Mouse (Mus musculus): Measurements from ENCODE around the gene Nr0b2. TPM values are rescaled to one million over a fixed set of nuclear protein-coding genes. Genes with fewer than 3 reads are reported as not detected.

Gene Nr0b2
- total and polyA plus RNA-seq, 3 experiments, result 0.04 TPM; not detected in 2

DNA sequence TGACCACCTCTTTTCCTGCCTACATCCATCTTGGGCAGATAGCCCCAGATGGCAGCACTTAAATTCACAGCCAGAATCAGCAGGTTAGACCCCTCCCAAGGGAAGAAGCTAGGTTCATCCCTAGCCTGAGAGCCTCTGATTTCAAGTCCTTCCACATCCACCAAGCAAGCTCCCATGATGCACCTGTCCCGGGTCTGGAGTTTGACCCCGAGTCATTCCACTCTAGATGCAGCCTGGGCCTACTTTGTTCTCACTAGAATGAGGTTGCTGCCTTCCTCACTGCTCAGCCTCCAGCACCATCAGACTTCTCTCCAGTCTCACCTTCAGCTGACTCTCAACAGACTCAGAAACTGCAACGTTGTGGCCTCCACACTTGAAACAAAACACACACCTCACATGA is 17.1 kb upstream of the Nr0b2 start:
- H3K4me3 ChIP-seq (ENCODE audit: low read depth, low read length), result no peak overlapping the region
- no peaks in the 10 kb centered on the region for H3K9me3 ChIP-seq (replicated peaks)
- H3K27me3 ChIP-seq (ENCODE audit: insufficient read depth, low read length), result no peaks in the 10 kb centered on the region
- DNase-seq (ENCODE audit: low spot score) (no peak), ATAC-seq (ENCODE audit: extremely low read depth, insufficient number of reproducible peaks, low FRiP score, poor library complexity, severe bottlenecking) (no peak)
- H3K36me3 ChIP-seq (replicated peaks), result peaks cover 100% of the 10 kb centered on the region
- TF ChIP-seq POLR2AphosphoS5 (IDR thresholded peaks at IDR 0.05; ENCODE audit: insufficient replicate concordance, low read depth, low read length), result no peak
- TF ChIP-seq CTCF (IDR thresholded peaks at IDR 0.05; ENCODE audit: low read depth, low read length), result no peak
- no peak for TF ChIP-seq TAL1 (conservative IDR thresholded peaks at IDR 0.05; ENCODE audit: low read depth, low read length)
- TF ChIP-seq GATA2 (IDR thresholded peaks at IDR 0.05; ENCODE audit: borderline replicate concordance, low read depth, low read length), result no peak
- TF ChIP-seq GATA1 (IDR thresholded peaks at IDR 0.05; ENCODE audit: borderline replicate concordance, low read length), result no peak
- peaks cover 27% of the 10 kb centered on the region for H3K4me1 ChIP-seq (ENCODE audit: insufficient read depth, low read depth, low read length)

DNA sequence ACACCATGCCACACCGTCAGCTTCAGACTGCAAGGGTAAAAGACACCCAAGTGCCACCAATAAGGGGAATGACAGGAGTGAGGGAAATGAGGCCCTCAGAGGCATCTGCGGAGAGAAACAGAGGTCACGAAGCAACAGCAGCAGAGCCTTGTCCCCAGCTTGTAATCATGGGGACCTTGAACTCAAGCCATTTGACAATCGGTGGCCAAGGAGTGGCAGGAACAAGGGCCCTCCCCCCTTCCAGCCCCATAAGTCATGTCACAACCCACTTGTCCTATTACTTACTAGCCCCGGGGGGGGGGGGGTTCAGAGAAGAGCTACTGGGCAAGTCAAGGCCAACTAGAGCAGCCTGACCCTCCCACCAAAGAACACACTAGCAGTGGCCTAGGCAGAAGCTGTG is 16.5 kb upstream of the Nr0b2 start:
- peaks cover 100% of the 10 kb centered on the region for H3K36me3 ChIP-seq (replicated peaks)
- no peak for ATAC-seq (ENCODE audit: extremely low read depth, insufficient number of reproducible peaks, low FRiP score, poor library complexity, severe bottlenecking)
- no peak for TF ChIP-seq POLR2AphosphoS5 (IDR thresholded peaks at IDR 0.05; ENCODE audit: insufficient replicate concordance, low read depth, low read length)
- no peak for TF ChIP-seq TAL1 (conservative IDR thresholded peaks at IDR 0.05; ENCODE audit: low read depth, low read length)
- TF ChIP-seq CTCF (IDR thresholded peaks at IDR 0.05; ENCODE audit: low read depth, low read length), result no peak
- no peak for TF ChIP-seq GATA2 (IDR thresholded peaks at IDR 0.05; ENCODE audit: borderline replicate concordance, low read depth, low read length)
- no peak for TF ChIP-seq GATA1 (IDR thresholded peaks at IDR 0.05; ENCODE audit: borderline replicate concordance, low read length)

GRCm38 (mm10) chr4:133545272-133546231 is 7.6 kb upstream of the Nr0b2 start, which contains the start of gene Nudc:
TSS of gene Nudc (minus strand) at chr4:133545996.
- Histone ChIP-seq H3K36me3 (replicated peaks) (peaks cover 39% of the 10 kb centered on the region), H3K27me3 (ENCODE audit: insufficient read depth, low read length) (no peaks in the 10 kb centered on the region), H3K4me1 (ENCODE audit: insufficient read depth, low read depth, low read length) (peaks cover 36% of the 10 kb centered on the region), H3K4me3 (ENCODE audit: low read depth, low read length) (peak within 1 kb of the TSS; percentile 99), H3K9me3 (replicated peaks) (0 out of 2 replicates have a peak, but pooled peaks cover 3% of the 10 kb centered on the region)
- ATAC-seq (ENCODE audit: extremely low read depth, insufficient number of reproducible peaks, low FRiP score, poor library complexity, severe bottlenecking), result peak; percentile 98
- TF ChIP-seq GATA2 (IDR thresholded peaks at IDR 0.05; ENCODE audit: borderline replicate concordance, low read depth, low read length), result no peak
- TF ChIP-seq TAL1 (conservative IDR thresholded peaks at IDR 0.05; ENCODE audit: low read depth, low read length), result no peak
- TF ChIP-seq CTCF (IDR thresholded peaks at IDR 0.05; ENCODE audit: low read depth, low read length), result no peak
- no peak for TF ChIP-seq GATA1 (IDR thresholded peaks at IDR 0.05; ENCODE audit: borderline replicate concordance, low read length)
- no peak for TF ChIP-seq POLR2AphosphoS5 (IDR thresholded peaks at IDR 0.05; ENCODE audit: insufficient replicate concordance, low read depth, low read length)
- DNase-seq (ENCODE audit: low spot score), result peak; percentile 100

More for the DNA sequence above, 16.5 kb upstream of the Nr0b2 start:
- Histone ChIP-seq H3K27me3 (ENCODE audit: insufficient read depth, low read length) (no peaks in the 10 kb centered on the region), H3K4me3 (ENCODE audit: low read depth, low read length) (no peak overlapping the region), H3K4me1 (ENCODE audit: insufficient read depth, low read depth, low read length) (peaks cover 33% of the 10 kb centered on the region), H3K9me3 (replicated peaks) (no peaks in the 10 kb centered on the region)
- no peak for DNase-seq (ENCODE audit: low spot score)

- TF ChIP-seq GATA2 (IDR thresholded peaks at IDR 0.05; ENCODE audit: borderline replicate concordance, low read depth, low read length) (no peak), GATA1 (IDR thresholded peaks at IDR 0.05; ENCODE audit: borderline replicate concordance, low read length) (no peak), CTCF (IDR thresholded peaks at IDR 0.05; ENCODE audit: low read depth, low read length) (no peak), POLR2AphosphoS5 (IDR thresholded peaks at IDR 0.05; ENCODE audit: insufficient replicate concordance, low read depth, low read length) (no peak), TAL1 (conservative IDR thresholded peaks at IDR 0.05; ENCODE audit: low read depth, low read length) (no peak)
- DNase-seq (ENCODE audit: low spot score) (no peak), ATAC-seq (ENCODE audit: extremely low read depth, insufficient number of reproducible peaks, low FRiP score, poor library complexity, severe bottlenecking) (no peak)
- Histone ChIP-seq H3K9me3 (replicated peaks) (0 out of 2 replicates have a peak, but pooled peaks cover 3% of the 10 kb centered on the region), H3K27me3 (ENCODE audit: insufficient read depth, low read length) (peaks cover 45% of the 10 kb centered on the region), H3K4me3 (ENCODE audit: low read depth, low read length) (no peak overlapping the region), H3K4me1 (ENCODE audit: insufficient read depth, low read depth, low read length) (peaks cover 11% of the 10 kb centered on the region), H3K36me3 (replicated peaks) (no peaks in the 10 kb centered on the region)
These were observed 1.1 kb upstream of the Nr0b2 start for GRCm38 (mm10) chr4:133552029-133552428.

GRCm38 (mm10) chr4:133553448-133554330 is 513 bp downstream of the Nr0b2 start:
- ATAC-seq (ENCODE audit: extremely low read depth, insufficient number of reproducible peaks, low FRiP score, poor library complexity, severe bottlenecking), result no peak
- H3K4me3 ChIP-seq (ENCODE audit: low read depth, low read length), result no peak overlapping the region
- no peak for DNase-seq (ENCODE audit: low spot score)
- H3K9me3 ChIP-seq (replicated peaks), result no peaks in the 10 kb centered on the region
- TF ChIP-seq GATA2 (IDR thresholded peaks at IDR 0.05; ENCODE audit: borderline replicate concordance, low read depth, low read length) (no peak), CTCF (IDR thresholded peaks at IDR 0.05; ENCODE audit: low read depth, low read length) (no peak), GATA1 (IDR thresholded peaks at IDR 0.05; ENCODE audit: borderline replicate concordance, low read length) (no peak), POLR2AphosphoS5 (IDR thresholded peaks at IDR 0.05; ENCODE audit: insufficient replicate concordance, low read depth, low read length) (no peak), TAL1 (conservative IDR thresholded peaks at IDR 0.05; ENCODE audit: low read depth, low read length) (no peak)
- H3K36me3 ChIP-seq (replicated peaks), result no peaks in the 10 kb centered on the region
- peaks cover 57% of the 10 kb centered on the region for H3K27me3 ChIP-seq (ENCODE audit: insufficient read depth, low read length)
- H3K4me1 ChIP-seq (ENCODE audit: insufficient read depth, low read depth, low read length), result peaks cover 11% of the 10 kb centered on the region
